Mouse (Mus musculus) forebrain, embryonic 14.5 days (tissue): ENCODE results near the gene Ccdc96. TPM values are rescaled to one million over a fixed set of nuclear protein-coding genes. Genes with fewer than 3 reads are reported as not detected.

Source experiments
- ATAC-seq: fragments of 200-750 bp; cut with Nextera tagmentation; 2 replicates; pipeline ENCODE4 v1.8.0; 2017; ENCODE audit warnings: mild to moderate bottlenecking, moderate library complexity
- DNase-seq: peaks from one replicate; pipeline ENCODE4 v3.0.0-alpha.2; 2015; ENCODE audit warnings: low spot score
- H3K27ac ChIP-seq: fragments of 300-500 bp; sonication (generic); 2 replicates; pipeline ENCODE4 v1.5.1; 2014; ENCODE audit warnings: low read depth, mild to moderate bottlenecking, control low read depth, low read length, moderate library complexity
- H3K27me3 ChIP-seq: fragments of 300-500 bp; sonication (generic); replicated peaks from 2 replicates; pipeline ENCODE4 v1.6.1; 2014; ENCODE audit warnings: low read length, control low read depth, mixed read lengths; ENCODE audit not compliant: control insufficient read depth, insufficient read depth
- H3K36me3 ChIP-seq: fragments of 300-500 bp; sonication (generic); 2 replicates; pipeline ENCODE4 v1.6.1; 2014; ENCODE audit warnings: low read length, control low read depth; ENCODE audit not compliant: control insufficient read depth, insufficient read depth
- H3K4me1 ChIP-seq: fragments of 300-500 bp; sonication (generic); 2 replicates; pipeline ENCODE4 v1.6.1; 2014; ENCODE audit warnings: antibody characterized with exemption, low read length, control low read depth; ENCODE audit not compliant: control insufficient read depth, insufficient read depth
- H3K4me2 ChIP-seq: fragments of 300-500 bp; sonication (generic); 2 replicates; pipeline ENCODE4 v1.6.1; 2014; ENCODE audit warnings: mild to moderate bottlenecking, control low read depth, low read length
- H3K4me3 ChIP-seq: fragments of 300-500 bp; sonication (generic); 2 replicates; pipeline ENCODE4 v1.5.1; 2014; ENCODE audit warnings: low read depth, low read length, control low read depth
- H3K9ac ChIP-seq: fragments of 300-500 bp; sonication (generic); 2 replicates; pipeline ENCODE4 v1.6.1; 2014; ENCODE audit warnings: mild to moderate bottlenecking, low read length, control low read depth, moderate library complexity
- H3K9me3 ChIP-seq: fragments of 300-500 bp; sonication (generic); replicated peaks from 2 replicates; pipeline ENCODE4 v1.6.1; 2016; ENCODE audit warnings: low read length, control low read depth, mixed read lengths; ENCODE audit not compliant: control insufficient read depth
- WGBS: fragments of 180-500 bp; shearing (Covaris S2); extraction: QIAGEN DNeasy Blood & Tissue Kit; methylation state at CpG from one replicate; pipeline ENCODE4 v1.1.7; 2014; 5-methylcytosine and 5-hydroxymethylcytosine counted together
- polyA plus RNA-seq: library from polyadenylated mRNA; unstranded; fragments of >200 nt; fragmentation: Nextera tagmentation; extraction: Ambion mirVana; gene quantifications from 2 replicates; pipeline ENCODE4 v1.2.1, GENCODE M21; 2014

Ccdc96 gene
- polyA plus RNA-seq, 1 experiment from 2014 or later = 2.8 TPM

- WGBS = 92% methylated on average over 10 of the region's 10 CpGs
- Histone ChIP-seq H3K27ac (no peak overlapping the region), H3K9me3 (no peaks in the 10 kb centered on the region), H3K4me2 (no peak overlapping the region), H3K36me3 (peaks cover 95% of the 10 kb centered on the region), H3K9ac (no peak overlapping the region), H3K4me3 (no peak overlapping the region), H3K27me3 (no peaks in the 10 kb centered on the region), H3K4me1 (no peaks in the 10 kb centered on the region)
- no peak for ATAC-seq
- DNase-seq = no peak
These were observed 24.0 kb downstream of the Ccdc96 start for GRCm38 (mm10) chr5:36508351-36508750.

DNA sequence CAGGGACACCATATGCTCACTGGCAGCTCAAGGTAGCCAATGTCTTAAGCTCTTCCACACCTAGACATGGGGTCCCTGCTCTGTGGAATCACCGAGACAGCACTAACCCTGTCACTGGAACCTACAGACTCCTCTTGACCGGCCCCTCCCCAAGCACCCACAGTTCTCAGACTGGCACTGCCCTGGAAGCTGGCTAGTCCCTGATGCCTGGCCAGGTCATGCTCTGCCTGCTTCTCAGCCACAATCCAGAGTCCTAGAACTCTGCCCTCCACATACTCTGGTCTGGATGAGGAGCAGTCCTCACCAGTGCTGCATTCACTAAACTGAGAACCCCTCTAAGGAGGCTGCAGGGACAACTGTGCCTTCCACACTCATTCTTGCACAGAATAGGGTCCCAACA lies 26.6 kb downstream of the Ccdc96 start:
- ATAC-seq = no peak
- no peak overlapping the region for H3K4me3 ChIP-seq
- 98% methylated on average over 2 of the region's 2 CpGs for WGBS
- no peak overlapping the region for H3K9ac ChIP-seq
- no peaks in the 10 kb centered on the region for H3K27me3 ChIP-seq
- H3K36me3 ChIP-seq = peaks cover 89% of the 10 kb centered on the region
- no peaks in the 10 kb centered on the region for H3K4me1 ChIP-seq
- no peak overlapping the region for H3K4me2 ChIP-seq
- no peak overlapping the region for H3K27ac ChIP-seq
- no peak for DNase-seq
- no peaks in the 10 kb centered on the region for H3K9me3 ChIP-seq

DNA sequence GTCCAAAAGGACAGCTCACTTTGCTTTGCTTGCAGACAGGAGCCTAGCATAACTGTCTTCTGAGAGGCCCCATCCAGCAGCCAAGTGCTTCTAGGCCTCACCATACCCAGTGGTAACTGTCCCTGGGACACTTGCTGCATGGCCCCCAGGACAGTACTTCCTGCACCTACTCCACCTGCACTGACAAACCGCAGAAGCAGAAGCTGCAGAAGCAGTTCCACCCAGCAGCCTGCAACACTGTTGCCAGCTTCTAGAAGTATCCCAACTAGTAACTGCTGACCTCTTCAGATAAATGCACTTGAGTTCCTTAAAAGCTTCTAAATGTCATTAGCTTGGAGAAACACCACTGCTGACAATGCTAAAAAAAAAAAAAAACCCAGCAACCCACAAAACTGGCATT lies 30.7 kb downstream of the Ccdc96 start:
- no peak for ATAC-seq
- 93% methylated on average over 1 of the region's 1 CpGs for WGBS
- Histone ChIP-seq H3K4me2 (no peak overlapping the region), H3K27ac (no peak overlapping the region), H3K27me3 (no peaks in the 10 kb centered on the region), H3K4me3 (no peak overlapping the region), H3K4me1 (no peaks in the 10 kb centered on the region), H3K9ac (no peak overlapping the region), H3K9me3 (no peaks in the 10 kb centered on the region), H3K36me3 (peaks cover 91% of the 10 kb centered on the region)
- DNase-seq = no peak

DNA sequence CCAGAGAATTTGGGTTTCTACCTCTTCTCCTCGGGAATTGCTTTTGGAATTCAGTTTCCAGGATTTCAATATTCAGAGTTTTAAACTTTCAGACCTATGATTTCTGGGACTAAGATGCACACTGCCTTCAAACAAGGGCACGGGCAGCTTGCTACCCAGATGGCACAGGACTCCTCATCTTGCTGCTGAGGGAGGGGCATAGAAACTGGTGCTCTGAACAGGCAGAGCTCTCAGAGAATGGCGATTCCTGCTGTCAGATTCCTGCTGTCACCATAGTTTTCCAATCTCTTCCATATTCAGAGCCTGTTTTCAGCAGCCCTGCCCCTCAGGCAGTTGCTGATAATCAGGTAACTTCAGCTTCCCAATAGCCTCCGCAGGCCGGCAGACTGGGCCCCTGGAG lies 31.2 kb downstream of the Ccdc96 start:
- H3K36me3 ChIP-seq = peaks cover 91% of the 10 kb centered on the region
- H3K9me3 ChIP-seq = no peaks in the 10 kb centered on the region
- H3K4me2 ChIP-seq = no peak overlapping the region
- no peak overlapping the region for H3K27ac ChIP-seq
- H3K9ac ChIP-seq = no peak overlapping the region
- WGBS = 81% methylated on average over 5 of the region's 5 CpGs
- DNase-seq (no peak), ATAC-seq (no peak)
- no peaks in the 10 kb centered on the region for H3K4me1 ChIP-seq
- no peak overlapping the region for H3K4me3 ChIP-seq
- H3K27me3 ChIP-seq = no peaks in the 10 kb centered on the region

GRCm38 (mm10) chr5:36517596-36517995 lies 33.2 kb downstream of the Ccdc96 start:
- DNase-seq (no peak), ATAC-seq (no peak)

DNA sequence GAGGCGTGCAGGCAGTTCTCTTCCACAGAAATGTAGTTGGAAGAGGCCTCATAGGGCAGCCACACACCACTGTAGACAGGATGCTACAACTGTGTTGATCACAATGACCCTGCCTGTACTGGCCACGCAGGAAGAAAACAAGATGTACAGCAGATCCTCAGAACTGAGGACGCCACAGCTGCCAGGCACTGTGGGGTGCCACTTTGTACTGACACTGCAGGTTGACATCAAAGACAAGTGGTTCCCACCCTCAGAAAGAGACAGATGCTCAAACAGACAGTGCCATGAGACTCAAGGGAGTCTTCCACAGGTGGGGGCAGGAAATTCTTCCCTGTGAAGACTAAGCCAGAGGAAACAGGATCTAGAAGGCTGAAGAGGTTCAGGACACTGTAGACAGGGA lies 35.4 kb downstream of the Ccdc96 start:
- Histone ChIP-seq H3K36me3 (peaks cover 97% of the 10 kb centered on the region), H3K27ac (no peak overlapping the region), H3K4me2 (no peak overlapping the region), H3K27me3 (no peaks in the 10 kb centered on the region), H3K4me1 (no peaks in the 10 kb centered on the region), H3K4me3 (no peak overlapping the region), H3K9ac (no peak overlapping the region), H3K9me3 (no peaks in the 10 kb centered on the region)
- 83% methylated on average over 3 of the region's 3 CpGs for WGBS
- DNase-seq (no peak), ATAC-seq (no peak)

More at GRCm38 (mm10) chr5:36517596-36517995, 33.2 kb downstream of the Ccdc96 start:
- Histone ChIP-seq H3K4me3 (no peak overlapping the region), H3K4me1 (no peaks in the 10 kb centered on the region), H3K4me2 (no peak overlapping the region), H3K9ac (no peak overlapping the region), H3K27me3 (no peaks in the 10 kb centered on the region), H3K36me3 (peaks cover 92% of the 10 kb centered on the region), H3K9me3 (no peaks in the 10 kb centered on the region), H3K27ac (no peak overlapping the region)
- 85% methylated on average over 3 of the region's 3 CpGs for WGBS

DNA sequence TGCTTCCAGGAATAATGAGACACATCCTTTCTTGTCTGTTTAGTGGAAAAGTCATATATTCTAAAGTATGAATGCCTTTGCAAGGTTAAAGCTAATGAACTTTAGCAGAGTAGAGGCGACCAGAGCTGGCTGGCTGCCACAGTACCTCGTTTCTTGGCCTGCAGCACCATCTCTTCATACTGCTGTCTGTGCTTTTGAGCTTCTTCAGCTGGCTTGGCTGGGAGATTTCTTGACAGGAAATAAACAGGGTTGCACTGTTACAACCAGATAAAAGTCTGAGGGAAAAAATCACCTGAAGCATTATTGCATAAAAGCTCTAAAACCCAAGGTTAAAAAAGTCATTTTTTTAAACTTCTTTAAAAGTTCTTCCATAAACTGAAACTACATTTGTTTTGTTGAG lies 38.4 kb downstream of the Ccdc96 start:
- Histone ChIP-seq H3K36me3 (peaks cover 71% of the 10 kb centered on the region), H3K4me3 (no peak overlapping the region), H3K4me1 (0 out of 2 replicates have a peak, but pooled peaks cover under 1% of the 10 kb centered on the region), H3K9me3 (no peaks in the 10 kb centered on the region), H3K9ac (no peak overlapping the region), H3K27me3 (no peaks in the 10 kb centered on the region), H3K27ac (no peak overlapping the region), H3K4me2 (no peak overlapping the region)
- WGBS = 51% methylated on average over 2 of the region's 2 CpGs
- DNase-seq = no peak
- ATAC-seq = no peak

DNA sequence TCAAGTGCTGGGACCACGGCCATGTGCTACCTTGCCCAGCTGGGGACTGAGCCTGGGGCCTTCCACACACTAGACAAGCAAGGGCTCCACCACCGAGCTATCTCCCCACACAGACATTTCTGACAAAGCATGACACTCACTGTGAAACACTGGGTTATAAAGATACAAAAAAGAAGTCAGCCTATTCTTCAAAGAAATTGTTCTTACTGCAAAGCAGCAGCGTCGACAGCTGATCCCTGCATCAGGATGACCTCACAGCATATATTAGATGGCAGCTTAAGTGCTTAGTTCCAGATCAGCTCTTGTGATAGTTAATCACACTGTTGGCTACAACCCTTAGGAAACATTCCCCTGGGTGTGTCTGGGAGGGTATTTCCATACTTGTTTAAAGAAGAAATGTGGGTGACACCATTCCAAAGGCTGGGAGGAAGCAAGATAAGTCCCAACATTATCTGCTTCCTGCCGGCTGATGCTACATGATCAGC lies 38.9 kb downstream of the Ccdc96 start:
- Histone ChIP-seq H3K9me3 (no peaks in the 10 kb centered on the region), H3K4me1 (0 out of 2 replicates have a peak, but pooled peaks cover 4% of the 10 kb centered on the region), H3K9ac (no peak overlapping the region), H3K27ac (no peak overlapping the region), H3K36me3 (peaks cover 66% of the 10 kb centered on the region), H3K4me2 (no peak overlapping the region), H3K27me3 (no peaks in the 10 kb centered on the region), H3K4me3 (no peak overlapping the region)
- ATAC-seq = no peak
- no peak for DNase-seq
- 87% methylated on average over 5 of the region's 5 CpGs for WGBS

DNA sequence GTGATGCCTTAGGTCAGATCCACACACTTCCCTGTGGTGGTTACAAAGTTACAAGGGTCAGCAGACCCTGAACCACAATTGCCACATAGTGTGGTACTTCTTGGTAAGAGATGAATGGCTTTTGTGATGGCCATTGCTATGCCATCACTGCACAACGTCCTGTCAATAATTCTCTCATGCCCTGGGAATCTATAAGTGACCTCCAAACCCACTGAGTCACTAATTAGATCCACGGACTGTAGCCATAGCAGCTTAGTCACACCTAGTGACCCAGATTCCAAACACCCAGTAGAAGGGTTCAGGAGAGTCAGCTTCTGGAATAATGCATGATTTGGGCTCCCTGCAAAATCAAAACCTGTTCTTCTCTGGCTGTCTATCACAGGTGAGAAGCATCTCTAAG lies 40.8 kb downstream of the Ccdc96 start:
- no peaks in the 10 kb centered on the region for H3K9me3 ChIP-seq
- no peak overlapping the region for H3K4me3 ChIP-seq
- no peak overlapping the region for H3K27ac ChIP-seq
- DNase-seq (no peak), ATAC-seq (no peak)
- H3K4me1 ChIP-seq = peaks cover 17% of the 10 kb centered on the region
- no peak overlapping the region for H3K4me2 ChIP-seq
- no peaks in the 10 kb centered on the region for H3K27me3 ChIP-seq
- no peak overlapping the region for H3K9ac ChIP-seq
- WGBS = 72% methylated on average over 2 of the region's 2 CpGs
- peaks cover 46% of the 10 kb centered on the region for H3K36me3 ChIP-seq
